26 mouse cellular contexts compared by ENCODE assay signal in genomic region chr5:30574367-30574766, GRCm38 (mm10). TPM values are rescaled to one million over a fixed set of nuclear protein-coding genes. Genes with fewer than 3 reads are reported as not detected.
A peak's percentile ranks its signal among the peaks of the same experiment; 100 is the strongest.
DNase-seq lines count a peak whose midpoint lies in the region; ATAC-seq lines count a peak whose summit lies in the region.
"Had no signal": no experiment of that assay in that cellular context is flagged by ENCODE, and none has a peak within 500 bp of the region (broad histone marks: within the 10 kb centered on the region; RNA-seq: fewer than 3 reads in every experiment).

No protein-coding gene starts in this region.

- peaks cover 4% of the 10 kb centered on the region; the same call in 1 of the 2 replicates for H3K9me3 ChIP-seq in heart, embryonic 14.5 days (ENCODE audit: control insufficient read depth, low read length)
- H3K9me3 ChIP-seq: embryonic facial prominence, embryonic 13.5 days; limb, embryonic 10.5 days; midbrain, embryonic 13.5 days had no signal

- DNase-seq in heart, adult 18-20 months = peak; percentile 48 to 59
- DNase-seq in heart, postnatal 36 days = no peak
- DNase-seq in R1 (ENCODE audit: low read depth, low spot score) = peak; percentile 10
- DNase-seq in adrenal gland, postnatal 25 days = peak; percentile 62
- DNase-seq in urinary bladder, postnatal 36 days (ENCODE audit: low spot score in 2 of 2) = no peak
- DNase-seq in right cerebral cortex, postnatal 25 days = no peak
- DNase-seq in urinary bladder, postnatal 25 days (ENCODE audit: low spot score) = no peak
- DNase-seq: B cell, adult 2 months; cerebellum, adult 2 months; gastrocnemius, postnatal 10 days; lung, embryonic 14.5 days; thymus, adult 2 months had no signal

- no peak overlapping the region for H3K4me3 ChIP-seq in heart, embryonic 14.5 days (ENCODE audit: control insufficient read depth in 1 of 2, insufficient read depth in 1 of 2, low read depth in 1 of 2, low read length in 2 of 2)
- H3K4me3 ChIP-seq: embryonic facial prominence, embryonic 13.5 days; limb, embryonic 10.5 days; midbrain, embryonic 13.5 days; myocyte had no signal

- peaks cover 43 to 56% of the 10 kb centered on the region in 2 experiments for H3K4me1 ChIP-seq in heart, embryonic 14.5 days (ENCODE audit: control insufficient read depth in 2 of 2, insufficient read depth in 2 of 2, low read length in 2 of 2)
- H3K4me1 ChIP-seq: embryonic facial prominence, embryonic 13.5 days; limb, embryonic 10.5 days; midbrain, embryonic 13.5 days had no signal

- H3K36me3 ChIP-seq in heart, embryonic 14.5 days (ENCODE audit: control insufficient read depth, insufficient read depth, low read length) = no peaks in the 10 kb centered on the region
- H3K36me3 ChIP-seq: embryonic facial prominence, embryonic 13.5 days; limb, embryonic 10.5 days; midbrain, embryonic 13.5 days had no signal

- no peaks in the 10 kb centered on the region for H3K27me3 ChIP-seq in heart, embryonic 14.5 days (ENCODE audit: control insufficient read depth, insufficient read depth, low read length)
- H3K27me3 ChIP-seq: embryonic facial prominence, embryonic 13.5 days; midbrain, embryonic 13.5 days had no signal

- 55% methylated on average over 8 of the region's 8 CpGs for WGBS in heart, embryonic 14.5 days

- H3K27ac ChIP-seq in heart, embryonic 14.5 days (replicated peaks in 1 of 2; ENCODE audit: control insufficient read depth in 1 of 2, insufficient read depth in 1 of 2, low read depth in 2 of 2, low read length in 2 of 2) = peak overlapping the region; percentile 12 to 70
- H3K27ac ChIP-seq: embryonic facial prominence, embryonic 13.5 days; limb, embryonic 10.5 days; midbrain, embryonic 13.5 days had no signal

- H3K9ac ChIP-seq in heart, embryonic 14.5 days (ENCODE audit: low read length) = no peak overlapping the region
- H3K9ac ChIP-seq: embryonic facial prominence, embryonic 13.5 days; lung, embryonic 14.5 days; midbrain, embryonic 13.5 days had no signal

- ATAC-seq in heart, embryonic 14.5 days (ENCODE audit: insufficient number of reproducible peaks, insufficient read depth, low FRiP score, low read depth) = no peak
- ATAC-seq: activated CD4-positive, CD25-positive, alpha-beta regulatory T cell, adult 4 months; midbrain, embryonic 13.5 days had no signal

- intact Hi-C loops in heart, postnatal 36 days (cut with DNase I) = no loop called here

- no peak overlapping the region for H3K4me2 ChIP-seq in heart, embryonic 14.5 days (ENCODE audit: low read length)
- H3K4me2 ChIP-seq: embryonic facial prominence, embryonic 13.5 days; liver, embryonic 11.5 days; lung, embryonic 14.5 days; midbrain, embryonic 13.5 days had no signal

RNA-seq across cellular contexts. Expression of gene Kcnk3, which starts 13.6 kb away (rescaled TPM):
- total RNA-seq in heart, adult 18-20 months (2021) = 100 to 1,000 TPM; 237 to 244 TPM
- 100 to 1,000 TPM; 234 to 245 TPM for total RNA-seq in heart, postnatal 36 days (2021)
- 1,220 and 1,477 TPM in 2 replicates for total RNA-seq in adrenal gland, postnatal 25 days (2021)
- polyA plus RNA-seq in heart, embryonic 14.5 days (2014; fragmentation: Nextera tagmentation; extraction: Ambion mirVana) = 30.2 and 40.3 TPM in 2 replicates
- total RNA-seq: megakaryocyte progenitor cell, adult 5-6 weeks; neutrophil, adult 5-6 weeks had no signal
- polyA plus RNA-seq: activated CD4-positive, CD25-positive, alpha-beta regulatory T cell, adult 4 months had no signal

RNA-seq across cellular contexts. Expression of gene Cib4, which starts 28.7 kb away (rescaled TPM):
- total RNA-seq in heart, adult 18-20 months (2021) = not detected
- total RNA-seq in heart, postnatal 36 days (2021) = not detected
- total RNA-seq in adrenal gland, postnatal 25 days (2021) = 2.2 TPM in 2 replicates
- polyA plus RNA-seq in heart, embryonic 14.5 days (2014; fragmentation: Nextera tagmentation; extraction: Ambion mirVana) = not detected in 2 replicates
- total RNA-seq: gastrocnemius, postnatal 10 days; hematopoietic stem cell, adult 5-6 weeks; layer of hippocampus, adult 18-20 months; left cerebral cortex, adult 18-20 months; megakaryocyte progenitor cell, adult 5-6 weeks; neutrophil, adult 5-6 weeks had no signal
- polyA plus RNA-seq: activated CD4-positive, CD25-positive, alpha-beta regulatory T cell, adult 4 months; cerebellum, adult 2 months; embryonic facial prominence, embryonic 13.5 days; kidney, embryonic 16.5 days; limb, embryonic 10.5 days; liver, embryonic 11.5 days; lung, embryonic 14.5 days; midbrain, embryonic 13.5 days; myocyte; small intestine, adult 2 months; thymus, adult 2 months had no signal

Comparison
In these comparisons a context has a peak if more than half of its experiments do, and no peak if none do; other contexts are left out.
1. DNase-seq: peak in heart, adult 18-20 months (2 of 2), R1 (single experiment) and adrenal gland, postnatal 25 days (single experiment); none in heart, postnatal 36 days (0 of 2), urinary bladder, postnatal 36 days (0 of 2), right cerebral cortex, postnatal 25 days (single experiment) and urinary bladder, postnatal 25 days (single experiment).